In genomic region chr8:124323356-124323755, GRCm38 (mm10) we compare ENCODE assay signal across 14 mouse cellular contexts.
DNase-seq lines count a peak whose midpoint lies in the region; ATAC-seq and TF ChIP-seq lines count a peak whose summit lies in the region.
"Had no signal": no experiment of that assay in that cellular context is flagged by ENCODE, and none has a peak within 500 bp of the region (broad histone marks: within the 10 kb centered on the region; RNA-seq: fewer than 3 reads in every experiment).

No protein-coding gene starts in this region.

- H3K4me3 ChIP-seq in heart, embryonic 10.5 days: no peak overlapping the region
- H3K4me3 ChIP-seq in lung, embryonic 14.5 days (ENCODE audit: low read depth, low read length): no peak overlapping the region
- H3K4me3 ChIP-seq in left cerebral cortex, adult 2 months: no peak overlapping the region
- no peak overlapping the region for H3K4me3 ChIP-seq in midbrain, embryonic 15.5 days
- H3K4me3 ChIP-seq: embryonic facial prominence, embryonic 13.5 days; hindbrain, embryonic 10.5 days; limb, embryonic 15.5 days had no signal

- no peak overlapping the region for H3K27ac ChIP-seq in heart, embryonic 10.5 days
- no peak overlapping the region for H3K27ac ChIP-seq in lung, embryonic 14.5 days (ENCODE audit: low read depth)
- H3K27ac ChIP-seq in left cerebral cortex, adult 2 months: 0 out of 2 replicates have a peak overlapping the region, but pooled peaks have one; percentile 24
- H3K27ac ChIP-seq in midbrain, embryonic 15.5 days: no peak overlapping the region
- H3K27ac ChIP-seq: embryonic facial prominence, embryonic 13.5 days; kidney, postnatal 0 days; limb, embryonic 15.5 days had no signal

- H3K9ac ChIP-seq in lung, embryonic 14.5 days: no peak overlapping the region
- no peak overlapping the region for H3K9ac ChIP-seq in midbrain, embryonic 15.5 days
- H3K9ac ChIP-seq: embryonic facial prominence, embryonic 13.5 days; limb, embryonic 15.5 days; liver, postnatal 0 days had no signal

- ATAC-seq in lung, embryonic 14.5 days (ENCODE audit: insufficient read depth): no peak; the same call in 1 of the 2 replicates
- no peak for ATAC-seq in midbrain, embryonic 15.5 days (replicated peaks)
- ATAC-seq: liver, postnatal 0 days had no signal

- no peak overlapping the region for H3K4me2 ChIP-seq in lung, embryonic 14.5 days
- H3K4me2 ChIP-seq in midbrain, embryonic 15.5 days: no peak overlapping the region
- H3K4me2 ChIP-seq: embryonic facial prominence, embryonic 13.5 days; limb, embryonic 15.5 days had no signal

- TF ChIP-seq CTCF in lung, embryonic 14.5 days (IDR thresholded peaks at IDR 0.05; ENCODE audit: low read depth): no peak
- TF ChIP-seq CTCF in left cerebral cortex, adult 2 months (IDR thresholded peaks at IDR 0.05): no peak

- peaks cover 60% of the 10 kb centered on the region for H3K36me3 ChIP-seq in heart, embryonic 10.5 days
- H3K36me3 ChIP-seq in lung, embryonic 14.5 days (ENCODE audit: insufficient read depth): peaks cover 46% of the 10 kb centered on the region
- peaks cover 22% of the 10 kb centered on the region; the same call in 1 of the 2 replicates for H3K36me3 ChIP-seq in midbrain, embryonic 15.5 days (replicated peaks)

- intact Hi-C loops in left cerebral cortex, adult 2 months (cut with DNase I): loop anchor here (5.0 kb wide), 2 partner anchors 91 to 141 kb away; partner anchors contain the start of gene Galnt2

- WGBS in heart, embryonic 10.5 days: 92% methylated on average over 14 of the region's 14 CpGs
- 76% methylated on average over 14 of the region's 14 CpGs for WGBS in lung, embryonic 14.5 days
- WGBS in midbrain, embryonic 15.5 days: 89% methylated on average over 14 of the region's 14 CpGs

- peaks cover 21% of the 10 kb centered on the region for H3K4me1 ChIP-seq in heart, embryonic 10.5 days
- no peaks in the 10 kb centered on the region for H3K4me1 ChIP-seq in lung, embryonic 14.5 days (ENCODE audit: insufficient read depth)
- peaks cover 29% of the 10 kb centered on the region for H3K4me1 ChIP-seq in midbrain, embryonic 15.5 days
- H3K4me1 ChIP-seq: embryonic facial prominence, embryonic 13.5 days had no signal

- DNase-seq in heart, adult 9 months (ENCODE audit: low spot score in 2 of 2): peak; percentile 27 to 46
- DNase-seq in heart, embryonic 10.5 days (ENCODE audit: low spot score): no peak
- DNase-seq in lung, embryonic 14.5 days: peak; percentile 23
- no peak for DNase-seq in lung, postnatal 36 days
- DNase-seq in left cerebral cortex, adult 2 months (ENCODE audit: extremely low spot score in 1 of 2, low spot score in 2 of 2): peak in 1 of 2 experiments; percentile 43
- DNase-seq in right cerebral cortex, postnatal 14 days: peak; percentile 35
- DNase-seq in natural killer cell, adult 2 months (ENCODE audit: low spot score in 2 of 2): no peak
- DNase-seq: cerebellum, adult 11-12 months; liver, postnatal 0 days had no signal

- H3K27me3 ChIP-seq in heart, embryonic 10.5 days (ENCODE audit: insufficient read depth, poor library complexity, severe bottlenecking): no peaks in the 10 kb centered on the region
- no peaks in the 10 kb centered on the region for H3K27me3 ChIP-seq in lung, embryonic 14.5 days (ENCODE audit: insufficient read depth, low read length)
- no peaks in the 10 kb centered on the region for H3K27me3 ChIP-seq in midbrain, embryonic 15.5 days (replicated peaks)
- H3K27me3 ChIP-seq: embryonic facial prominence, embryonic 13.5 days; limb, embryonic 15.5 days had no signal

- no peaks in the 10 kb centered on the region for H3K9me3 ChIP-seq in heart, embryonic 10.5 days
- no peaks in the 10 kb centered on the region for H3K9me3 ChIP-seq in lung, embryonic 14.5 days (ENCODE audit: low read depth, low read length)
- H3K9me3 ChIP-seq in midbrain, embryonic 15.5 days: no peaks in the 10 kb centered on the region
- H3K9me3 ChIP-seq: embryonic facial prominence, embryonic 13.5 days; hindbrain, embryonic 10.5 days; limb, embryonic 15.5 days had no signal

Comparison
In these comparisons a context has a peak if more than half of its experiments do, and no peak if none do; other contexts are left out.
1. DNase-seq: peak in heart, adult 9 months (2 of 2), lung, embryonic 14.5 days (single experiment) and right cerebral cortex, postnatal 14 days (single experiment); none in heart, embryonic 10.5 days (single experiment), lung, postnatal 36 days (single experiment) and natural killer cell, adult 2 months (0 of 2).